Mouse (Mus musculus) gastrocnemius, adult 18-20 months (tissue): ENCODE data around the gene Usp40. TPM values are rescaled to one million over a fixed set of nuclear protein-coding genes. Genes with fewer than 3 reads are reported as not detected.

ENCODE experiments used
- DNase-seq: peaks from one replicate; pipeline ENCODE4 v3.0.0; 2021; ENCODE audit warnings: low spot score
- total RNA-seq, 2 experiments: library from RNA; stranded (reverse); gene quantifications; 2 replicates each; pipeline ENCODE4 v1.2.3; 2021

Gene Usp40
- total RNA-seq, 2 experiments from 2014 or later = 7.9 to 8.8 TPM

GRCm38 (mm10) chr1:87951641-87952040 lies 56.7 kb downstream of the Usp40 start:
- no peak for DNase-seq

- DNase-seq = no peak
These were observed 60.7 kb downstream of the Usp40 start for GRCm38 (mm10) chr1:87947681-87948091.

GRCm38 (mm10) chr1:87941765-87942164 lies 66.6 kb downstream of the Usp40 start:
- DNase-seq = no peak

DNA sequence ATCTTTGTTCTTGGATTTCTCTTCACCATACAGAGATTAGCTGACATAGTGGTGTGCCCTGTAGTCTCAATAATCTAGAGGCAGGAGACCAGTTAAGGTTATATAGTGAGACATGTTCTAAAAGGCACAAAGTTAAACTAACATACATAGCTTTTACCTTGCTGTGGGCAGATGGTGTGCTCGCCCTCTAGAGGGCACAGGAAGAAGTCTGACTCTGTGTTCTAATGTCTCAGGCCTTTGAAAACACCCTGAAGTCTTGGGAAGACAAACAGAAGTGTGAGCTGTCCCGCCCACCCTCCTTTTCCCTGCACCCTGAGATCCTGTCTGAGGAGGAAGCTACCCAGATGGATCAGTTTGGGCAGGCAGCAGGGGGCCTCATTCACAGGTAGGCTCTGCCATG lies 71.8 kb downstream of the Usp40 start:
- no peak for DNase-seq

GRCm38 (mm10) chr1:87936075-87936474 lies 72.3 kb downstream of the Usp40 start:
- no peak for DNase-seq

- DNase-seq = no peak
These were observed 72.8 kb downstream of the Usp40 start for GRCm38 (mm10) chr1:87935546-87935945.

GRCm38 (mm10) chr1:87935095-87935494 lies 73.3 kb downstream of the Usp40 start:
- DNase-seq = no peak

DNA sequence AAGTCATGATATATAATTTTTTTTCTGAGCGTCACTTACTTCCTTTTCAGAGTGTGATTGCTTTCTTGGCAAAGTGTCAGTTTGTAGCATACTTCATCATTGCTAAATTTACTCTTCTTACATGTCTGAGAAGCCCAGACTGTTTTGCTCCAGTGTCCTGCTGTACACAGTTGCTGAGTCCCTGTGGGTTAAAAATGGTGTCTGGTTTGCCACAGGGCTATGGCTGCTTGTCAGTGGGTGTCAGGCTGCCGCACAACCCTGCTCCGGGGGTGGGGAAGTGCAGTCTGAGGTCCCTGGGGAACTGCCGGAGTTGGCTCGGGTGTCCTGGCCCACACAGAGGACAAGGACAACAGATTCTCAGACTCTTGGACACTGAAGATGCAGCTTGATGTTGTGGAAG lies 75.3 kb downstream of the Usp40 start:
- peak; percentile 23 for DNase-seq

GRCm38 (mm10) chr1:87929730-87930129 lies 78.6 kb downstream of the Usp40 start:
- DNase-seq = peak; percentile 17

- no peak for DNase-seq
These were observed 83.5 kb downstream of the Usp40 start for GRCm38 (mm10) chr1:87924888-87925287.

DNA sequence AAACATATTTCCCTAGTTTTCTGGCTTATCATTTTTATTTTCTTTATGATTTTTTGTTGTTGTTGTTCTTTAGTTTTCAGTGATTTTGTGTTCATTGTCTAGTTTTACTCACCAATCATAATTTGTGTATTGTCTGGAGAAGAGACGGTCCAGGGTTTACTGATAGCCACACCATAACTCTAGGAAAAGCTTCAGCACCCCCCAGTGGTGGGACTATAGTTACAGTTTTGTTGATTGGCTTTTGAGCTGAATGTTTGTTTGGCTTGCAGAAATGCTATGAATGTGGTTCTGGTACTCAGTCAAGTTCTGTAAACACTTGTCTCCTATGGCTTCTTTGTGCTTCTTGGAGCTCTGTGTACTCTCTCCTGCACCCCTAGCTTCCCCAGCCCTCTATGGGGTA lies 85.7 kb downstream of the Usp40 start:
- DNase-seq = peak; percentile 36

- no peak for DNase-seq
These were observed 88.2 kb downstream of the Usp40 start for GRCm38 (mm10) chr1:87920056-87920614.

DNA sequence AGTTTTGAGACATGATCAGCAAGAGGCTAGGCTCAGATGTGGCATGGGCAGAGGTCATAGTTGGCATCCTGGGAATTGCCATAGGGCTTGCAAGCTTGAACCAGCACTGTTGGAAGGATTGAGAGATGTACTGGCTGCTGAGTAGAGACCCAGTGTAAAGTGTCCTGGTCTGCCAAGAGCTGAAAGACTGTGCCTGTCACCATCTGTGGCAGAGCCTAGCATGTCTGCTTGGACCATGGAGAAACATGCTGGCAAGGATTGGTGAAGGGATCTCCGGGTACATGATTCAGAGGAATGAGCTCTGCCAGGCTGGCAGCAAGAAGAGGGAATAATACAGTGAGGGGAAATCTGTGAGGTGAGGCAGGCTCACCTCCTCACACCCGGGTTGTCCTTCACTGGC lies 90.3 kb downstream of the Usp40 start:
- DNase-seq = no peak

DNA sequence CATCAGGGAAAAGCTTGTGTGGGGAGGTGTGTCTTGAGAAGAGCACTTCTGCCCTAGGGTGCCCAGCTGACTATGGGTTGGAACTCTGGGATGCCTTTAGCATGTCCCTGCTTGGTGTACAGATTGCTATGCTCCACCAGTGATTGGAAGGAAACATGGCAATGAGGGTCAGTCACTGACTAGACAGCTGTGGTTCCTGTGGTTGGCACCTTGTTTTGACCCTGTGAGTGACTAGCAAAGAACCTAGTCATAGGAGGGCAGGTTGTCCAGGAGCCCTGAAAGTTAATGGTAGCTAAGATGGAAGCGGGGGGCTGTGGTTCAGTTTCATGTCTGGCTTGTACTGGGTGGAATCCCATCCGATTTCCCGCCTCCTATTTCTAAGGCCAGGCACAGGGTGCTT lies 91.0 kb downstream of the Usp40 start:
- no peak for DNase-seq

DNA sequence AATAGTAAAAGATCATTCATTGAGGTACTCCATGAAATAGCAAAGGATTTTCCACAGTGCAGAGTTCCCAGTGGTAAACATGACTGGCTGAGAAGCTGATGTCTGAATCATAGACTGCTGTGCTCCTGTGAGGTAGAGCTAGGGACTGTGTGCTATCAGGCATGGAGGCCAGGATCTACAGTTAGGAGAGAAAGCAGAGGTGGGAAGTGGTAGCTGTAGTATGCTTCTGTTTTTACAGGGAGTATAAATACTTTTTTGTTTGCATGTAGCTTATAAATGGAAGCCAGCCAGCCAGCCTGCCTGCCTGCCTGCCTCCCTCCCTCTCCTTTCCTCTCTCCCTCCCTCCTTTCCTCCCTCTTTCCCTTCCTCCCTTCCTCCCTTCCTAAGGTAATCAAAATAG lies 95.0 kb downstream of the Usp40 start:
- DNase-seq = no peak

DNA sequence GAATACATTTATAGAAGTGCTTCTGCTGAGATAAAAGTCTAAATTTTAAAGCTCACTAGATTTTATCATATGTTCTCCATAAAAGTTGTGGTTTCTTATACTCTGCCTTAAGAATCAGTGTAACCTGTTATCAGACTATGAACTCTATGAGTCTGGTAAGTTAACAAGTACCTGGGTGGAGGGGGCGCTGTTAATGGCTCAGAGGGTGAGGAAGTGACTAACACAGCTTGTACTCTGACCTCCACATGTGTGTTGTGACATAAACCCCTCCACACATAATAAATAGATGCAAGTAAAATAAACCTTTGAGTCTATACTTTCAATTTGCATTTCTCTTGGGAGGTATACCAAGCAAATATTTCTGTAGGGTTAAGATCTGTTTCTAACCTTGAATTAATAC lies 97.9 kb downstream of the Usp40 start:
- DNase-seq = no peak

GRCm38 (mm10) chr1:87909565-87909964 lies 98.8 kb downstream of the Usp40 start:
- DNase-seq = no peak

- no peak for DNase-seq
These were observed 99.6 kb downstream of the Usp40 start for GRCm38 (mm10) chr1:87908736-87909135.

DNA sequence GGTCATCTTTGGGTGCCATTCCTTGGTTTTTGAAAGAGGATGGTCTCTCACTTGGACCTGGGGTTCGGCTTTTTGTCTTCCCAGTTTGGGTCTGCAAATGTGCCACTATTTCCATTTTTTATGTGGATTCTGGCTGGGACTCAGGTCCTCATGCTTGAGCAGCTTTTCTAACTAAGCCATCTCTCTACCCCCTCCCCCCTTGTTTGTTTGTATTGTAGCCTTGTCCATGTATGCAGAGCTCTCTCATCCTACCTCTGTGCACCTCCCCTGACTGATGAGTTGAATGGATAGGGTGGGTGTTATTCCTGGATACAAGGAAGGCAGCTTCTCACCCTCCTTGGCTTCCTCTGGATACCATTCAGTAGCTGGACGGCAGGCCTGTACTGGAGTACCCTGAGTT lies 100.3 kb downstream of the Usp40 start:
- DNase-seq = no peak

GRCm38 (mm10) chr1:87906361-87906956 lies 101.9 kb downstream of the Usp40 start:
- peak; percentile 17 for DNase-seq

- no peak for DNase-seq
These were observed 106.2 kb downstream of the Usp40 start for GRCm38 (mm10) chr1:87902186-87902585.

DNA sequence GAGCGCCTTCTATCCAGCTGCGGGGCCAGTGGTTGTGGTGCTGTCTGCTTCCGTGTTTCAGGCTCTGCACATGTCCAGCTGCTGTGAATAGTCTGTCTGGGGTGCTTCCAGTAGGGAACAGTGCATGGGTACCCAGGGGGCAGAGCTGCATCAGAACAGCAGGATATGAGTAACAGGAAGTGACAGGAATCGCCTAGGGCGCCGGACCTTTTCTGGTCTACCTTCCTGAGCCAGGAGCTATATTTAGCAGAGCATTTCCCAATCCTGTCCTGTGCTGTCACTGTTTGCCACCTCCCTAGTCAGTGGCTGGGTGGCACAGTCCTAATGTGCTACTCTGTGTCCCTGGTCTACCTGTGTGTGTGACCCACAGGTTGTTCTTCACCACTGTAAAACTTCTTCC lies 107.4 kb downstream of the Usp40 start:
- peak; percentile 78 for DNase-seq

DNA sequence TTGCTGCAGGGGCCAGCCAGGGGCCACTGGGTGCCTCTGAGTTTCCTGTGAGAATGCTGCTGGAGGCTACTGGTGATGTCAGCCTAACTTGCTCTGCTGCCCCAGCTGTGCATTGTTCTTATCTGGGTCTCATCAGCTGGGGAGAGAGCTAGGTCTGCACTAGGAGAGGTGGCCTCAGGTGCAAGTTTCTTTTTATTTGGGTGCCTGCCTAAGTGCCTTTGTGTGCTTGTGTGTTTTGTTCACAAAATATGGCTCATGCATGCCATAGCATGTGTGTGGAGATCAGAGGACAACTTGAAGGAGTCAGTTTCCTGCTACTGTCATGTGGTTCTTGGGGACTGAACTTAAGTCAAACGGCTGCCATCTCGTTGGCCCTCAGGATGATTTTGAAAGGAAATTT lies 108.7 kb downstream of the Usp40 start:
- DNase-seq = no peak

DNA sequence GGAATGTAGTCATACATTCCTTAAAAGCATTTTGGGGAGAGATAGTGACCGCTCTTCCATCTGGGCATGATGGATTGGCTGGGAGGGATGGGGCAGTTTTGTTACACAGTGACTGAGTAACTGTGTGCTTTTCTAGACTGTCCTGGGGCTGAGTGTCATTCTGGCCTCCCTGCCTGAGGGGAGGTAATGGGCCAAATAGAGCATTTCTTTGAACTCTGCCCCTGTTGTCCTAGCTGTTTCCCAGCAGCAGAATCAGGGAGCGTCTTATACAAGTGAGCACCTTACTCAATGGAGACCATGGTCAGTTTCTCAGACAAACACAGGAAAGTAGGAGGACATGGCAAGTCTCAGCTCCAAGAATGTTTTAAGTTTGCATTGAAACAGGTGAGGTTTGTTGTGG lies 111.4 kb downstream of the Usp40 start:
- no peak for DNase-seq
